Mouse (Mus musculus): ENCODE measurements around the gene Rest.

- TF ChIP-seq CTCF (IDR thresholded peaks at IDR 0.05; ENCODE audit: low read depth) (no peak), EP300 (IDR thresholded peaks at IDR 0.05; ENCODE audit: low read depth) (no peak)
These were observed 34.2 kb downstream of the Rest start for GRCm38 (mm10) chr5:77299486-77299885.

Measured in heart, postnatal 0 days (tissue).